Mouse (Mus musculus): ENCODE measurements around the gene Fmo2. TPM values are rescaled to one million over a fixed set of nuclear protein-coding genes. Genes with fewer than 3 reads are reported as not detected.

The Fmo2 gene
- not detected for polyA plus RNA-seq (2017; shearing (Covaris generic))

DNA sequence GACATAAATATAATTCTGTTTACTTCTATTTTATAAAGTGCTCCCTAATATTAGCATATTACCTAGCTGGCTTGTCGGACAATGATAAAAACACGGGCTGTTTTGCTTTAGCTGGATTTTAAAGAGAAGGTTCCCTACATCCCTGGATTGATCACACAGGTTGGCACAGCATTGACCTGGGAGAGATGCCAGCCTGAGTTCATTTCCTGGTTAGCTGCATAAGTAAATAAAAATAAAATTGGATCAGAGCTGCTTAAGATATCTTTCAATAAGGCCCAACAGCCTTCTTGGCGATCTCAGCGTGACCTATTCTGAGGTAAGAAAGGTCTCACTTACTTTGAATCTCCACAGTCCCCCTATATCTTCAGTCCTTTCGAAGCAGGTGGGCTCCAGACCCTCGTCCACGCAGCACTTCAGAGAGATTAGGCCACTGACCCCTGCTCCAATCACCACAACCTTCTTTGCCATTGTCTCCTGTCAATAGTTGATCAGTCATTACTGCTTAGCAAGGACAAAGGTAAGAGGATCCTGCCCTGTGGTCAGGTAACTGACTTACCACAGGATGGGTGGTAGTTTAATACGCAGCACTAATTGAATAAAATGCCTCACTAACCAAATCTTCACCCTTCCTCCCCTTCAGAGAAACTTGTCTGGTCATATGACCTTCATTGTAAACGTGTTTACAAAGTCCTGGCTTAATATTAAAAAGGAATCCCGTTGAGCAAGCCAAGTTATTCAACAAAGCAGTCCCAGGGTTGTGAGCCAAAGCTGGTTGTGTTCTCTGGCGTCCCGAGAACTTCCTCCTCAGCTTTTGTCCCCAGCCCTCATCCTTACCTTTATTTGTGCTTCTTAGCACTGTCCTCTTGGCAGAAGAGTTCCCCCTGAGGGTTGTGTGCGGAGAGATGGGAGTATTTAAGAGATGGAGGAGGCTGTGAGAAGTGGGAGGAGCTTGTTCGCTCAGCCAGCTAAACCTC lies at the start of gene Fmo2:
Gene Fmo2, minus strand, starts transcription at position 889 of the 974 bp plus-strand sequence.
- no peak for ATAC-seq

DNA sequence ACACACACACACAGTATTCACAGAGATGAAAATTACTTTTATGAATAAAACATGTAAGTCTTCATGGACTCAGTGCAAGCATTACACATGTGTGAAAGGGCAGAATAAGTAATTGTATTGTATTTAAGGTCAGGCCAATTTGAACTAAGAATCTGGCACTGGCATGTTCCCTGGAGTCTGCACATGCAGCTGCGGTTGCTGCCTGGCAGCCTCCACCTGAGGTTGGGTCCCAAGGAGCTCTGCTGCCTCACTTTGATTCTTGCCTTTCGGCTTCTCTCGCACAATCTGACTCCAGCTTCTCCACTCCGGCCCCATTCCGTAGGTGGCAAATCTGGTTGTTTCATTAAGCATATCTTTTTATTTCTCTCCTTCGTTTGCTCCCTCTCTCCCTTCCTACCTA lies 49.4 kb upstream of the Fmo2 start:
- ATAC-seq = no peak

DNA sequence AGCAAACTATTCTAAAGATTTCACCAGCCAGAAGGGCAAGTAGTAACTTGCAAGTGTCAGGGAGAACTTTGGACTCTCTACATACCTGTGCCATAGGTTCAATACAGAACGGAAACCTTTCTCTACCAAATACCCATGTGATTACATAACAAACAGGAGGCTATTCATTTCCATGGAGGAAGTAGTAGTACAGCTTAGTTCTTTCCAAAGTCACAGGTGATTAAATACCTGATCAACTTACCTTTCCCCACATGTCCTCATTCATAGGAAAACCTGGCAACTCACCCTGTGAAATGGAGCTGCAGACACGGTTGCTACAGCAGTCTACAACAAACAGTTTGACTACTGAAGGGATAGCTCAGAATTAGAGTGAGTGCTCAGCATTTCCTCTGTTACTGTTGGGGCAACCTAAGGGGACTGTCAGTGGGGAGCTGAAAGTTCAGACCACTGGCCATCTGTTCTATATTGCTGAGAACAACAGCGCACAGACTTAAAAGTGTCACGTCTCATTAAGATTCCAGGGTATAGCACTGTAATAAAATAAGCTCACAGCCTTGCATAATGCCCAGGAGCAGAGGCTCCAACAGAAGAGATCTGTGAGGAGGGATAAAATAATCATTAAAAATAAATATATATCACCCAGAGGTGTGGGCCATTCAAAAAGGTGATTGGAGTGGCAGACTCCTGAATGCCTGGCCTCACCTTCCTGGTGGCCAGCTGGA lies 48.5 kb upstream of the Fmo2 start:
- no peak for ATAC-seq

DNA sequence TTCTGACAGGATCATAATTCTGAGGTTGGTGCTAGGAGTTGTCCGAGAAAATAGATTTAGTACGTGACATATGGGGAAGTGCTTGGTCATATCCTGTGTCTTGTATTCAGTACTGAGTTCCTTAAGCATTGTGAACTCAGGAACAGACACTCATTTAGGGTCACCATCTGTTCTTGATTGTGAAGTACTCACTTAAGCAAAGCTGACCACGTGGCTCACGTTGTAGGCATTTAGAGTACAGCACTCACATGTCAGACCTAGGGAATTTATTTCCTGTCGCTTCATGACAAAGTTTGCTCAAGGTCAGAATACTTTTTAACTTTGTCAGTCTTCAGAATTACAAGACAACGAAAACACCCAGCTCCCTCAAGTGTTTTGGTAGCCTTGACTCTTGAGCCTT lies 45.2 kb upstream of the Fmo2 start:
- ATAC-seq = no peak

DNA sequence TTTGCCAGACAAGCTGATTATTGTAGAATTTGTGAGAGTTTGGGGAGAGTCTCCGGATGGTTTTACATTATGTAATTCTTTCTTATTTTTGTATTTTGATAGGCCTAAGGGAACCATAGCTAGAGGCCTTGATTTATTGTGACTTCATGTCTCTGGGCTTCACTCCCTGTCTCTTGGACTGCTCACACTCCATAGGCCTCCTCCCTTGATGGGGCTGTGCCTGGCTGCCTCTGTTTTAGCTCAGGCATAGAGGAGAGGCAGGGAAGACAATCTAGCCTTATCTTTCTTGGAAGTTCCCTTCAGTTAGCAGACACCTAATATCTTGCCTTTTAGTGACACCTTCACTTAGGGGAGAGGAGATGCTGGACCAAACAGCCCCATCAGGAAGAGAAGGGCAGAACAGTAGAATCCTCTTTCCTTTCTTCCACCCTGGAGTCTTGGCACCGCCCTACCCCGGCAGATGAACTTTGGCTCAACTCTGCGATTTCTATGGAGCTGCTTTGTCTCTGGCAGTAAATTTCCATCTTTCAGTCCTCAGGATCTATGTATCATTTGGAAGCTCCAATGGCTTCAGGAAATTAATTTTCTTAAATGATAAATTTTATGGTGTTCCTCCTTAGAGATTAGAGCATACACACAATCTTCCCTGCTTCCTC lies 40.3 kb upstream of the Fmo2 start:
- no peak for ATAC-seq

GRCm38 (mm10) chr1:162937970-162938695 lies 39.6 kb upstream of the Fmo2 start:
- no peak for ATAC-seq

DNA sequence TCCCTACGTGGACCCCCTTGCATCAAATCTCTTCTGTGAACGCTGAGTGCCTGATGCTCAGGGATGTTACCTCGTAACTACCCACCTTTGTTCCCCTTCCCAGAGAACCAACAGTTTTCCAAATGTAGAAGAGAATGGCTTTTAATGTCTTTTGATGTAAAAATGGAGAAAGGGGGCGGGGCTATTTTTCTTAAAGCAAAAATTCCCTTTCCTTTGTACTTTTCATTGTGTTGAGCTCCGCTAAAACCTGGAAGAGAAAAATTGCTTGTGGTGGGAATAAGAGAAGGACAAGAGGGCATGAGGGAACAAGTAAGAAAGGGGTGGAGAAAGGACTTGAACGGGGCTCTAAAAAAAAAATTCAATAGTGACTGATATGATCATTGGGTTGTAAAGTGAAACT lies 38.9 kb upstream of the Fmo2 start, which contains the start of gene Fmo6:
Gene Fmo6, minus strand, starts transcription at position 101 of the 400 bp plus-strand sequence.
- ATAC-seq = no peak

GRCm38 (mm10) chr1:162934374-162935012 lies 36.0 kb upstream of the Fmo2 start:
- no peak for ATAC-seq

GRCm38 (mm10) chr1:162932386-162932785 lies 33.9 kb upstream of the Fmo2 start:
- no peak for ATAC-seq

DNA sequence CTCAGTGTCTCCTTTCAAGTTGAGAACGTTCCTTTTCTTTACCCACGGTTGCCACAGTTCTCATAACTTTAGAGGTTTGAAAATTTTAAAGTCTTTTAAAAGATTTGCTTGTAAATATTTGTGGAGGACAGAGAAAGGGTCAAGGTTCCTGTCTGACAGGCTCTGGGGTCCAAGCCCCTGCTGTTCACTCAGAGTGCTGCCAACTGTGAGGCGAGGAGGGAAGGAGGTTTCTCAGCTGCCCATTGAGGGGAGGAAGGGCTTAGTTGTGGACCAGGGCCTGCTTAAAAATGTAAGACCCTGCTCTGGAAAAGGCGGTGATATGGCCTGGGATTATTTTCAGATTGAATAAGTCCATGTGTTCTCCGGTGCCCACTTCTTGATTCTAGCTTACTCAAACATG lies 33.4 kb upstream of the Fmo2 start:
- no peak for ATAC-seq

DNA sequence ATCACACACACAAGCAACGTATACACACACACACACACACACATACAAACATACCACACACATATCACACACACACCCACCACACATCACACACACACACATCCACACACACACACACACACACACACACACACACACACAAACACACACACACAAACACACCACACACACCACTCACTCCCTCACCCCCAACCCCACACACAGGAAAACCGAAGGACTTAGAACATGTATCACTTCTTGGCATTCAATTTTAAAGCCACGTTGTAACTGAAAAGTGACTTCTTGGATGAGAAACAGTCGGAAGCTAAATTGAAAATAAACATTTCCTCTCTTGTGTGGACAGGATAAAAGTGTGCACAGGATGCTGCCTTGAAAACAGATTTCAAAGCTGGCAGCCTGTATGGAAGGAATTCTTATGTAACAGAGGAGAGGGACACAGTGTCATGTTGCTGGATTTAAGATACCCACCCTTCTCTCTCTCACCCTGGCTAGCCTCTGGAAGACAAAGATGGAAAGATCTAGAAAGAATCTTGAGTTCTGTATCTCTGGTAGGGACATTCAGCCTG lies 32.9 kb upstream of the Fmo2 start:
- no peak for ATAC-seq

DNA sequence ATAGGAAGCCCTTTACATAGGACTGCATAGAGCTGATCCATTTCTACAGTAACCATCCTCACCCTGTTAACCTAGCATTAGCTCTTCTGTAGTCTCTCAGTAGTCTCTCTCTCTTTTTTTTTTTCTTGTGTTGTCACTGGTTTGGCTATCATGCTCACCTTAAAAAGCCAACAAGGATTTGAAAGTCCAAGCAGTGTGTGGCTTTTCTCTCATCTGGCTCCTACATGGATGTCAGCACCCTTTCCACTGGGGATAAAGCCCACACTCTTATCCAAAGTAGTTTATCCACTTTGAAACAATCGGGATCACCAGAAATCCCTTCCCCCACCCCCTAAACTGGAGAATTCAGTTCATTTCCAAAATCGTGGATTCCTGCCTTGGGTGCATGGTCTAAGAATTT lies 32.1 kb upstream of the Fmo2 start:
- no peak for ATAC-seq

DNA sequence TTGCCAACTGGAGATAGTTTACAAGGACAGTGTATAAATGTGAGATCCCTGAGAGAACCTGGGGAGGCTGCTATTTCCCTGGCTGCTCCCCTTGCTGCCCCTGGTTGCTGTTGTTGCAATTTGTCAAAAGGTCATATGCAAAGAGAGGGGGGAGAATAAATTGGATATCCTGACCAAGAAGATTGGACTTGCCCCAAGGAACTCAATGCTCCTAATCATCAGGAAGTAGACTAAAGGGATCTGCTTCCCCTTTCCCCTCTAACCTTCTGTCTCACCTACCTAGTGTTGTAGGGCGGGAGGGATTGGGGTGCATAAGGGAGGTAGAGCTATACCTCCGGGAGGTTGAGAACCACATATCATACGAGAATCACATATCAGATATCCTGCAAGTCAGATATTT lies 30.6 kb upstream of the Fmo2 start:
- ATAC-seq = no peak

DNA sequence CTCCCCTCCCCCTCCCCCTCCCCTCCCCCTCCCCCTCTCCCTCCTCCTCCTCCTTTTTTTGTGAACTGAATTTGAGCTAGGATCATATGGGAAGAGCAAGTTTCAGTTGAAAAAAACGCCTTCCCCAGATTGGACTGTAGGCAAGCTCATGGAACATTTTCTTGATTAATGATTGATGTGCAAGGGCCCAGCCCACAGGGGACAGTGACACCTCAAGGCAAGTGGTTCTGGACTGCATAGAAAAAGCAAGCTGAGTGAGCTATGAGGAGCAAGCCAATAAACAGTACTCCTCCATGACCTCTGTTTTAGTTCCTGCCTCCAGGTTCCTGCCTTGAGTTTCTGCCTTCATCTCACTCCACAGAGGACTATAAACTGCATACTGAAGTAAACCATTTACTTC lies 26.6 kb upstream of the Fmo2 start:
- no peak for ATAC-seq

GRCm38 (mm10) chr1:162916661-162917060 lies 18.1 kb upstream of the Fmo2 start:
- no peak for ATAC-seq

DNA sequence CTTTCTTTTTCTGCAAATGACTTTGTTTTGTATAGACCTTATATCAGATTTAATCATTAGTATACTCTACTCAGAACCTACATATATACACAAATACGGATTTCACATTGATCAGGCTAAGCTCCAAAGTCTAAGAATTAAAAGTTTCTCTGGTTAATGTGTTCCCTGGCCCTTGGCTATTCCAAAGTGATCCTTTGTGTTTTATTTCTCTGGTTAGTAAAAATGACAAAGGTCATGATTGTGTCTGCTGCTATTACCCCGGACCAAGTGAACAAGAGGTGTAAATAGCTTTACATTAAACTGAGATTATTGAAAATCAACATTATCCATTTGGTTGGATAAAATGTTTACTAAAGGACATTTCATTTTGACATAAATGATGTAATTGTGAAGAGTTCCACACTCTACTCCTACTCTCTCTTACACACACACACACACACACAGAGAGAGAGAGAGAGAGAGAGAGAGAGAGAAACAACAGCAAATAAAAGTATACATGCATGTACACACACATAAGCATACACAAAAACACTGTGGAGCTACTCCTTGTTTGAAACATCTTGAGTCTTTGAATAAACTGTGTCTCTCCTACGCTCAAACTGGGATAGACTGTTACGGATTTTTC lies 16.5 kb upstream of the Fmo2 start:
- ATAC-seq = no peak

GRCm38 (mm10) chr1:162912085-162912484 lies 13.6 kb upstream of the Fmo2 start:
- ATAC-seq = no peak

GRCm38 (mm10) chr1:162901879-162902278 lies 3.4 kb upstream of the Fmo2 start:
- no peak for ATAC-seq

- ATAC-seq = no peak
Observed at GRCm38 (mm10) chr1:162895900-162896299, 2.6 kb downstream of the Fmo2 start.

DNA sequence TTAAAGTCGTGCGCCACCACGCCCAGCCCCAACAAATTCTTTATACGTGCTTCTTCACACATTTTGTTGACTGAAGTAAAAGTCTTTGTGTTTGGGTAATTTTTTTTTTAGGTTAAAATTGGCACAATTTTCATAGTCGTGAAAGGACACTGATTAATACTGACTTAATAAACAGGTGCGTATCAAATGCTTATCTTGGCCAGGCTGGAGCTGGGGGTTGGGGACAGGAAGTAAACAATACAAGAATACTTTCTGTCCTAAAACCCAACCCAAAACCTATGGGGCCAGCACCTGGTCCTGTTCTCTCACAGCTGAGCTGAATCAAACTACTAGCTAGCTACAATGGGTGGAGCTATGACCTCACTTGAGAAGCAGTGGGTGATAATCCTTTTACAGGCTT lies 5.5 kb downstream of the Fmo2 start:
- ATAC-seq = no peak

DNA sequence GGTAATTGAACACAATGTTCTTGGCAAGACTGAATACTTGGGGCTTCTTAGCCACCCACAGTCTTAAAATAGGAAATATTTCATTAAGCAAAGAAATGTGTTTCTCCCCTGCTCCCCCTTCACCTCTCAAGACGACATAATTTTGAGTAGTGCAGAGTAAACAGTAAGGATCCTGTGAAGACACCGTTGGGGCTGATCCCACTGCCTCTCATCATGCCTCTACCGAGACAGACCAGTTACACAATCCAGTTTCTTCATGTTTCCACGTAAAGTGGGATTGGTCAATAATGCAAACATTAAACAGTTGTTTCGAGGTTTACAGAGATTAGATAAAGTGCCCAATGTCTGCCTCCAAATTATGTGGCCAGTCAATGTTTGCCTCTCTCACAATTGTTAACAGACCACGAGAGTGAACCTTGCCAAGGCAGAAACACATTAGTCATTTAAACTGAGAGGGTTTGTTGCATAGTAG lies 6.5 kb downstream of the Fmo2 start:
- no peak for ATAC-seq
